Mouse (Mus musculus): Measurements from ENCODE around the gene Zfp808.
"Not testable (repeated sequence)": the region's sequence is repeated elsewhere in the genome, so short reads cannot be mapped to it uniquely, and the experiment has no call there.

Zfp808 gene

DNA sequence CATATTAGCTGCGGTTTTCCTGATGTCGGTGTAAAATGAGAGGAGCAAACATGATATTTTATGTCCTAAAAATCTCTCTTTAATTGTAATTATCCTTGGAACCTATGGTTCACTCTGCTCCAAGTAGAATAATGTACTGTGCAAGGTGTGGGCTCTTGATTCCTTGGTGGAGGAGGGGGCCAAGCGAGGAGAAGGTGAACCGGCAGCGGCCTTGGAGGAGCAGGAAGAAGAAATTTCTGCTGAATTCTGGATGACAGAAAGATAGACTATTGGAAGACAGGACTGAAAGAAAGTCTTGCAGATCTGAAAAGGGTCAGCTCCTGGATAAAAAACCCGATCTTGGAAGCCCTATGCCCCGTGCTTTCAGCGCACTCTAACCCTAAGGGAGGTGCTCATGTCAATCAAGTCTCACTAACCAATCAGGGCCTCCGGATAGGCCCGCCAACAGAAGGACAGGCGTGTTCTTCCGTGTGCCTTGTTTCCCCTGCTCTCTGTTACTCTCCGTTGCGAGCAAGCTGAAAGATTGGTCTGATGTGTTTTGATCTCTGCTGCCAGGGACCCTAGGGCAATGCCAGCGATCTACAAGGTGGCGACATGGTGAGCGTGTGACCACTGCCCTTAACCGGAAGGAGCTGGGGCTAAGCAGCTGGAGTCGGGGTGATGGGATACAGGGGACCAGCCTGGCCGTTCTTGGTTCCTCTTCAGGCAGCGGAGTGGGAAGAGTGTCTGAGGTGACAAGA lies at the start of gene Zfp808:
Gene Zfp808, plus strand, starts transcription at position 455 of the 740 bp plus-strand sequence.
- DNase-seq (ENCODE audit: low spot score in 2 of 2): peak; percentile 4 to 18

DNA sequence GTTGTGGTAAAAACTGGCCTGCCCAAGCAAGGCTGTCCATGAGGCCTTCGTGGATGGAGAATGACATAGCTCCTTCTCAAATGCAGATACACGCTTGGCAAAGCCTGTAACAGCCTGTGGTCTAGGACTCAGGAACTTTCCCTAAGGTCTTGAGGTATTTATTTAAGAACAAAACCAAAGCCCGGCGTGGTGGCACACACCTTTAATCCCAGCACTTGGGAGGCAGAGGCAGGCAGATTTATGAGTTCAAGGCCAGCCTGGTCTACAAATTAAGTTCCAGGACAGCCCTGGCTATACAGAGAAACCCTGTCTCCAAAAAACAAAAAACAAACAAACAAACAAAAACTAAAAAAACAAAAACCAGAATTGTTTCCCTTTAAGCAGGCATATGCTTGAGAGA lies 30.9 kb upstream of the Zfp808 start:
- not testable (repeated sequence) for DNase-seq (ENCODE audit: low spot score in 2 of 2)

DNA sequence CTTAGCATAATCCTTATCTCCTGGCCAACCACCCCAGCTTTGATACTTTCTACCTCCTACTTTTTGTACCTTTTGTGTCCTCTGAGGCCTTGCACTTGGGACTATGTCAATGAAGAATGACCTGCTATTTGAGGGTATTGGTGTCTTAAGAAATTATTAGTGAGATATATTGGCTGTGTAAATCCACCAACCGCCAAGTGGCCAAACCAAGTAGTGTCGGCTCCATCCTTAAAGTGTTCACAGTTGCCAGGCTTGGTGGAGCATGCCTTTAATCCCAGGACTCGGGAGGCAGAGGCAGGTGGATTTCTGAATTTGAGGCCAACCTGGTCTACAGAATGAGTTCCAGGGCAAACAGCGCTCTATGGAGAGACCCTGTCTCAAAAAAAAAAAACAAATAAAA lies 30.2 kb upstream of the Zfp808 start:
- not testable (repeated sequence) for DNase-seq (ENCODE audit: low spot score in 2 of 2)

- DNase-seq (ENCODE audit: low spot score in 2 of 2): not testable (repeated sequence)
These were observed 27.3 kb upstream of the Zfp808 start for GRCm38 (mm10) chr13:62102368-62102767.

DNA sequence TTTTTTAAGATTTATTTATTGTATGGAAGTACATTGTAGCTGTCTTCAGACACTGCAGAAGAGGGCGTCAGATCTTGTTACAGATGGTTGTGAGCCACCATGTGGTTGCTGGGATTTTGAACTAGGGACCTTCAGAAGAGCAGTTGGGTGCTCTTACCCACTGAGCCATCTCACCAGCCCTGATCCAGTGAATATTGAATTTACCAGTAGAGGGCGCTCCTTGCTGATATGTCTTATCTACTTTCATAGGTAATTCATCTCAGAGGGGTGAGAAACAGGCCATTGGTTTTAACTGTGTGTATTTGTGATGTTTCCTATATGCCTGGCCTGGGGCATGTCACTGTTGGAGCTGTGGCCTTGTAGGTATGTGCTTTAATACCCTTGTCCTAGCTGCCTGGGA lies 13.8 kb upstream of the Zfp808 start:
- not testable (repeated sequence) for DNase-seq (ENCODE audit: low spot score in 2 of 2)

GRCm38 (mm10) chr13:62121578-62121977 lies 8.1 kb upstream of the Zfp808 start:
- not testable (repeated sequence) for DNase-seq (ENCODE audit: low spot score in 2 of 2)

- DNase-seq (ENCODE audit: low spot score in 2 of 2): not testable (repeated sequence)
These were observed 52.4 kb downstream of the Zfp808 start for GRCm38 (mm10) chr13:62181835-62182755.

GRCm38 (mm10) chr13:62245264-62245663 lies 115.6 kb downstream of the Zfp808 start:
- DNase-seq (ENCODE audit: low spot score in 2 of 2): no peak

DNA sequence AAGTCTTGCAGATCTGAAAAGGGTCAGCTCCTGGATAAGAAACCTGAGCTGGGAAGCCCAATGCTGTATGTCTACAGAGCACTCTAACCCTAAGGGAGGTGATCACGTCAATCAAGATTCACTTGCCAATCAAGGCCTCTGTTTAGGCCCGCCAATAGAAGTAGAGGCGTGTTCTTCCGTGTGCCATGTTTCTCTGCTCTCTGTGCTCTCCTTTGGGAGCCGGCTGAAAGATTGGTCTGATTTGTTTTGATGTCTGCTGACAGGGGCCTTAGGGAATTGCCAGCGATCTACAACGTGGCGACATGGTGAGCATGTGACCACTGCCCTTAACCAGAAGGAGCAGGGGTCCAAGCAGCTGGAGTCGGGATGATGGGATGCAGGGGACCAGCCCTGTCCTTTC lies 125.5 kb downstream of the Zfp808 start:
- not testable (repeated sequence) for DNase-seq (ENCODE audit: low spot score in 2 of 2)

DNA sequence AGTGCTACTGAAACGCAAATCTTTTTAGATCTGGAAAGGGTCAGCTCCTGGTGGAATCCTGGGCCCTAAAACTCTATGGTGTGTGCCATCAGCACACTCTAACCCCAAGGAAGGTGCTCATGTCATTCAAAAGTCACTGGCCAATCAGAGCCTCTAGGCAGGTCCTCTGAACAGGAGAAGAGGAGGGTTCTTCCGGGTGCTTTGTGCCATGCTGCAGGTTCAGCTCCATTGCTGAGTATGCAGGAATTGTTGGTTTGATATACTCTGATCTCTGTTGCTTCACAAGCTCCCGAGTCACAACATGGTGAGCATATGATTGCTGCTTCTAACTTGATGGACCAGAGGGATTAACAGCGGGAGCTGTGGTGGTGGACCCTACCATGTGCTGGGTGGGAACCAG lies 133.7 kb downstream of the Zfp808 start:
- DNase-seq (ENCODE audit: low spot score in 2 of 2): no peak

Measured in frontal cortex, postnatal 25 days (tissue).